Mouse (Mus musculus) intestine, embryonic 16.5 days (tissue): ENCODE measurements around the gene Nudt16l1. TPM values are rescaled to one million over a fixed set of nuclear protein-coding genes. Genes with fewer than 3 reads are reported as not detected.

Source experiments
- ATAC-seq: fragments of 200-750 bp; cut with Nextera tagmentation; 2 replicates; pipeline ENCODE4 v1.8.0; 2017; ENCODE audit warnings: moderate TSS enrichment, moderate library complexity
- H3K27ac ChIP-seq: fragments of 300-500 bp; sonication (generic); 2 replicates; pipeline ENCODE4 v1.5.1; 2014; ENCODE audit warnings: mild to moderate bottlenecking, low read length
- H3K27me3 ChIP-seq: fragments of 300-500 bp; sonication (generic); replicated peaks from 2 replicates; pipeline ENCODE4 v1.6.1; 2014; ENCODE audit warnings: low read length, control low read depth, mixed read lengths; ENCODE audit not compliant: control insufficient read depth, insufficient read depth
- H3K36me3 ChIP-seq: fragments of 300-500 bp; sonication (generic); 2 replicates; pipeline ENCODE4 v1.6.1; 2014; ENCODE audit warnings: low read length, control low read depth; ENCODE audit not compliant: control insufficient read depth, insufficient read depth
- H3K4me1 ChIP-seq: fragments of 300-500 bp; sonication (generic); 2 replicates; pipeline ENCODE4 v1.6.1; 2014; ENCODE audit warnings: low read length, control low read depth, mixed read lengths; ENCODE audit not compliant: control insufficient read depth, insufficient read depth
- H3K4me2 ChIP-seq: fragments of 300-500 bp; sonication (generic); 2 replicates; pipeline ENCODE4 v1.6.1; 2014; ENCODE audit warnings: low read depth, low read length, control low read depth
- H3K4me3 ChIP-seq: fragments of 300-500 bp; sonication (generic); 2 replicates; pipeline ENCODE4 v1.5.1; 2014; ENCODE audit warnings: mild to moderate bottlenecking, low read length
- H3K9ac ChIP-seq: fragments of 300-500 bp; sonication (generic); 2 replicates; pipeline ENCODE4 v1.6.1; 2014; ENCODE audit warnings: low read depth, low read length
- H3K9me3 ChIP-seq: fragments of 300-500 bp; sonication (generic); 2 replicates; pipeline ENCODE4 v1.6.1; 2016; ENCODE audit warnings: low read length, control low read depth; ENCODE audit not compliant: control insufficient read depth
- WGBS: fragments of 180-500 bp; shearing (Covaris S2); extraction: QIAGEN DNeasy Blood & Tissue Kit; methylation state at CpG from one replicate; pipeline ENCODE4 v1.1.7; 2014; 5-methylcytosine and 5-hydroxymethylcytosine counted together
- polyA plus RNA-seq: library from polyadenylated mRNA; unstranded; fragments of >200 nt; fragmentation: Nextera tagmentation; extraction: Ambion mirVana; gene quantifications from 2 replicates; pipeline ENCODE4 v1.2.1, GENCODE M21; 2015

The Nudt16l1 gene
- polyA plus RNA-seq, 1 experiment from 2014 or later = 144 TPM

DNA sequence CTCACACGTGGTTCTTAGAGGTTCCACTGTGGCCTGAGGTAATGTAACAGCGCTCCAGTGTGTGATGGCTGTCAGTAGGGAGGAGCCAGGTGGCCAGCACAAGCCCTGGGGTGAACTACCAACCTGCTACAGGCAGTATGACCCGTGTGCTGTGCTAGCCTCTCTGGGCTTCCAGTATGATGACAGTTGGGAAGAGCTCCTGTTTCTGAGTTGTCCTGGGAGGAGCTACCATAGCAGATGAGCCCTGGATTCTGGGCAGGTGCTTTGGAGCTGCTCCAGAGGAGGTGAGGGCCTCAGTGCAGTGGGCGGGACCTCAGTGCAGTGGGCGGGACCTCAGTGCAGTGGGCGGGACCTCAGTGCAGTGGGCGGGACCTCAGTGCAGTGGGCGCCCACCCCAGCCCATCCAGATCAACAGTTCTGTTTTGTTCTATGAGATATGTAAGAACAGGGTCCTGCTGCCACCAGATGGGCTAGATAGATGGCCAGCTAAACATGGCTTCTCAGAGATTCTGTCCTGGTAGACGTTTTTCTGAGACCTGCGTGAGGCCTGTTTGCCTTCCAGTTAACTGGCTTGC is 26.4 kb upstream of the Nudt16l1 start:
- Histone ChIP-seq H3K4me2 (no peak overlapping the region), H3K9ac (no peak overlapping the region), H3K9me3 (no peaks in the 10 kb centered on the region), H3K27ac (peak overlapping the region; percentile 62; the same call in 1 of the 2 replicates), H3K4me3 (no peak overlapping the region), H3K27me3 (no peaks in the 10 kb centered on the region), H3K36me3 (peaks cover 30% of the 10 kb centered on the region), H3K4me1 (peaks cover 2% of the 10 kb centered on the region; the same call in 1 of the 2 replicates)
- no peak for ATAC-seq
- WGBS = 80% methylated on average over 10 of the region's 10 CpGs

DNA sequence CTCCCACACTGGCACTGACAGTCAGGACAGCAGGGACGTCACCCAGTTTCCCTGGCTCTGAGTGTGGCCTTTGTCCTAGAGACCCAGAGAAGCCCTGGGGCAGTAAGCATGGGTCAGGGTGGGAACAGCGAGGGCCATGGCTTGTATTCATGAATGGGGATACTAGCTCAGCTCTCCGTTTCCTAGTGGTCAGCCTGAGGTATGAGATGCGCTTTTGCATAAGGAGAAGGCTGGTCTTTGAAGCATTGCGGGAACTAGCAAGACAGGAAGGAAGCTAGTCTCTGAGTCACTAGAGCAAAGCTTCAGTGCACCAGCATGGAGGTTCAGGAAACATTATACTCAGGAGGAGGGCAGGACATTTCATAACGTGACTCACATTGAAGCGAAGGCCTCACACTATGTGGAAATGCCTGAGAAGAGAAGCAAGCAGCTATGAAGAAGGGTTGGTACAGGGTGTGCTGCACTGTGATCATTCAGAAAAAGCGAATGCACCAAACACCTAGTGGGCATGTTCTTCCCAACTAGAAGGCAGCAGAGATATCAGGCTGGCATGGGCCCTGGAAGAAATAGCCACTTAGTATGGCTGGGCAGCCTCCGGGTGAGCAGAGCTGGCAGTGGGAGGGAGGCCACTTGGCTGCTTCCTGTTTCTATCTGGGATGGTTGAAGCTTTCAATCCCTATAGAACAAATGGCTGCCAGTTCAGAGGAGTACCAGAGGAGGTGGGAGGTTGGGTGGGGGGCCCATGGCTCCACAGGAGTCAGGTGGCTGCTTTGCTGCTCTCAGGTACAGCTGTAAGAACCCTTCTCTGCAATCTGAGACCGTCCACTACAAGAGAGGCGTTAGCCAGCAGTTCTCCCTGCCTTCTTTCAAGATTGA is 25.4 kb upstream of the Nudt16l1 start:
- no peak overlapping the region for H3K4me3 ChIP-seq
- no peak overlapping the region for H3K9ac ChIP-seq
- peak overlapping the region; percentile 62 for H3K27ac ChIP-seq
- peaks cover 2% of the 10 kb centered on the region; the same call in 1 of the 2 replicates for H3K4me1 ChIP-seq
- no peak overlapping the region for H3K4me2 ChIP-seq
- ATAC-seq = peak; percentile 24
- WGBS = 70% methylated on average over 11 of the region's 11 CpGs
- H3K27me3 ChIP-seq = no peaks in the 10 kb centered on the region
- peaks cover 26% of the 10 kb centered on the region for H3K36me3 ChIP-seq
- H3K9me3 ChIP-seq = no peaks in the 10 kb centered on the region

DNA sequence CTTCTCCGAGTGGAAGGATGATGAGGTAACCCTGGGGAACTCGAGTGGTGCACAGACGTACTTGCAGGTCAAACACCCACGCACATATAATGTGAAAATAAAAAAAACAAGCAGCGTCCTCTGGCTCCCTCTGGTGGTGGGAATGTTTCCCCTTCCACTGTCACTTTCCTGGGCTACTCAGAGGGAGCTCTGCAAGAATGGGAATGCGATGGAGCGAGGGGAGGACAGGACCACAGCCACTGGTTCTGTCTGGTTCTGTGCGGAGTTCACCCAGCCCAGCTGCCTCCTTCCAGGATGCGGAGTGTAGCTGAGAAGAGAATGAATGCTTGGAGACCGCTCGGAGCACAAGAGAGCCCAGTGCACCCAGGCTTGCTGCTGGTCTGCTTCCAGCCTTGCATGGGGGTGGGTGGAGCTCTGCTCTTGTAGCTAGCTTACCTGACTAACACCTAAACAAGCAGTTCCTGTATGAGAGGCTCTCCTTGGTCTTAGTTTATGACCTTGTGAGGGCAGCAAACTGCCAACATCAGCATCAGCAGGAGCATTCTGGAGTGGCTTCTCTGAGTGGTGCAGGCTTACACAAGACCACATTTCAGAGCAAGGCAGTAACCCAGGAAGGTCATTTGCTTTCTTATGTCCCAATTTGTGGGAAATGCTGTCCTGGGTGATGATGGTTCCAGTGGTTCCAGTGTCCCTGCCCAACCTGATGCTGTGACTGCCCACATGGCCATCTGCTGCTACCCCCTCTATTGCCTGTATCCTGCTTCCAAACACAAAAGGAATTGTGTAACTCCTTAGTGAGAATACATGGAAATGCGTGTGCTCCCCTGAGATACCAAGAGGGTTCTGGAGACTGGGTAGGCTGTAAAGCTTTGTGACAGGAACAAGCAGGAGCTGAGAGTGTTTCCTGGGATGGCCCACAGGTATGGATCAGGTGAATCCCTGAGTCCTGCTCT is 24.5 kb upstream of the Nudt16l1 start:
- peak; percentile 79 for ATAC-seq
- Histone ChIP-seq H3K36me3 (peaks cover 25% of the 10 kb centered on the region), H3K4me1 (peaks cover 2% of the 10 kb centered on the region; the same call in 1 of the 2 replicates), H3K27ac (peak overlapping the region; percentile 62; the same call in 1 of the 2 replicates), H3K9me3 (no peaks in the 10 kb centered on the region), H3K9ac (no peak overlapping the region), H3K27me3 (no peaks in the 10 kb centered on the region), H3K4me2 (no peak overlapping the region), H3K4me3 (no peak overlapping the region)
- WGBS = 32% methylated on average over 12 of the region's 12 CpGs

DNA sequence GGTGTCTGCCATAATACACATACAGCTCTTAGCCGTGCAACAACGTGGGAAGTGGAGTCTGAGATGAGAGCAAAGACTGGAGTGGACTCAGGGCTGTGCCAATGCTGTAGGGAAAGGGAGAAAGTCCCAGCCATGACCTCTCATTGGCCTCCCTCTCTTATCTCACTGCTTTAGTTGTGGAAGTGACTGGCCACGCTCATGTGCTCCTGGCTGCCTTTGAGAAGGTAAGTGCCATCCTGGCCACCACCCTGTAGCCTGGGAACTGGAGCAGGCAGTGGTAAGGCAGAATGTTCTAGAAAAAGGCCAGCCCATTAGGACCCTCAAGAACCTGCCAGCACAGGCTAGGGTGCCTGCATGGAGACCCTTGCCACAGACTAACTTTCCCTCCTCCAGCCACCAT is 22.6 kb upstream of the Nudt16l1 start:
- H3K27ac ChIP-seq = no peak overlapping the region
- ATAC-seq = no peak
- no peak overlapping the region for H3K9ac ChIP-seq
- H3K27me3 ChIP-seq = no peaks in the 10 kb centered on the region
- 91% methylated on average over 3 of the region's 3 CpGs for WGBS
- H3K36me3 ChIP-seq = peaks cover 17% of the 10 kb centered on the region
- H3K9me3 ChIP-seq = no peaks in the 10 kb centered on the region
- no peak overlapping the region for H3K4me3 ChIP-seq
- H3K4me2 ChIP-seq = no peak overlapping the region
- H3K4me1 ChIP-seq = peaks cover 2% of the 10 kb centered on the region; the same call in 1 of the 2 replicates

DNA sequence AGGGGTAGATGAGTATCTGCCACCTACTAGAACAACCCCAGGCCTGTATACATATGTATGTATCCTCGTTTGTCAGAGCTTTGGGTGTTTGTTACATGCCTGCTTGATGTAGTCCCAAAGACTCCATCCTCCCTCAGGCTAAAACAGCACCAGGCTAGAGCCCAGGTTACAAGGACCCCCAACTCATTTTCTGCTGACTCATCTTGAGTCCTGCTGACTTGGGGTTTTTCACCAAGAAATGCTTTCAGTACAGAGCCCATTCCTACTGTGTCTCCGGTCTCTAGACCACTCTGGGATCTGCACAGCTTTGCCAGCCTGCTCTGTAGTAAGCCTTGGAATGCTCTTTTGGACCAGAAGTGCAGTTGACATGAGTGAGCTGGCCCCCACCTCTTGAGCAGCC is 22.0 kb upstream of the Nudt16l1 start:
- Histone ChIP-seq H3K27ac (no peak overlapping the region), H3K4me3 (no peak overlapping the region), H3K4me1 (peaks cover 2% of the 10 kb centered on the region; the same call in 1 of the 2 replicates), H3K36me3 (peaks cover 14% of the 10 kb centered on the region), H3K9me3 (no peaks in the 10 kb centered on the region), H3K4me2 (no peak overlapping the region), H3K27me3 (no peaks in the 10 kb centered on the region), H3K9ac (no peak overlapping the region)
- 90% methylated on average over 2 of the region's 2 CpGs for WGBS
- ATAC-seq = no peak

DNA sequence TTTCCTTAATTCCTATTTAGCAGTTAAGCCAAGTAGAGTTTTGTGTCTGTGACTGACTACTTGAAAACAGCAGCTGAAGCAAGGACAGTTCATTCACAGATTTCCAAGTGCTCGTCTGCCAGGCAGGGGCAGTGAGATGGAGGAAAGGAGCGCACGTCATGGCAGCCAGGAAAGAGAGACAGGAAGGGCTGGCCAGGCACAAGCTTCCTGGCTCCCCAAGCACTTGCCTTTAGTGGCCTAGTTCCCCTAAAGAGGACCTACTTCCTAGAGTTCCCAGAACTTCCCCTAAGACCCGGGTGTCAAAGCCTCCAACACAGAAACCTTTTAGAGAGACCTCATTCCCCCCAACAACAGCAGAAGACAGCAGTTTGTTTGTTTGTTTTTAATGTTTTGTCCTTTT is 18.0 kb upstream of the Nudt16l1 start:
- H3K4me1 ChIP-seq = no peaks in the 10 kb centered on the region
- H3K9me3 ChIP-seq = no peaks in the 10 kb centered on the region
- 81% methylated on average over 4 of the region's 4 CpGs for WGBS
- no peak overlapping the region for H3K9ac ChIP-seq
- H3K27me3 ChIP-seq = no peaks in the 10 kb centered on the region
- no peak overlapping the region for H3K4me2 ChIP-seq
- no peak for ATAC-seq
- no peak overlapping the region for H3K4me3 ChIP-seq
- H3K36me3 ChIP-seq = peaks cover 18% of the 10 kb centered on the region
- H3K27ac ChIP-seq = no peak overlapping the region

DNA sequence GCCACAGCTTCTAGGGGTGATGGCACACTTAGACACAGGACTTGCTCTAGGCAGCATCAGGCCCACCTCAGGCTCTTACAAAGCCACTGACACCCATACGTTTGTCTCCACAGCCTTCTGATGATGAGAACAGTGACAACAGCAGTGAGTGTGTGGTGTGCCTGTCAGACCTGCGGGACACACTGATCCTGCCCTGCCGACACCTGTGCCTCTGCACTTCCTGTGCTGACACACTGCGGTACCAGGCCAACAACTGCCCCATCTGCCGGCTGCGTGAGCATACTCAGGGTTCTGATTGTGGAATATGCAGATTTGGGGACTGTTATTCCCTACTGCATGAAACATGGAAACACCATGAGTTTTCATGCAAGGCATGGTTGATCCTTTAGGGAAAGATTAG is 16.1 kb upstream of the Nudt16l1 start:
- Histone ChIP-seq H3K27me3 (no peaks in the 10 kb centered on the region), H3K9ac (no peak overlapping the region), H3K36me3 (peaks cover 24% of the 10 kb centered on the region), H3K4me2 (no peak overlapping the region), H3K27ac (no peak overlapping the region), H3K4me3 (no peak overlapping the region), H3K9me3 (no peaks in the 10 kb centered on the region), H3K4me1 (no peaks in the 10 kb centered on the region)
- ATAC-seq = no peak
- WGBS = 90% methylated on average over 6 of the region's 6 CpGs

DNA sequence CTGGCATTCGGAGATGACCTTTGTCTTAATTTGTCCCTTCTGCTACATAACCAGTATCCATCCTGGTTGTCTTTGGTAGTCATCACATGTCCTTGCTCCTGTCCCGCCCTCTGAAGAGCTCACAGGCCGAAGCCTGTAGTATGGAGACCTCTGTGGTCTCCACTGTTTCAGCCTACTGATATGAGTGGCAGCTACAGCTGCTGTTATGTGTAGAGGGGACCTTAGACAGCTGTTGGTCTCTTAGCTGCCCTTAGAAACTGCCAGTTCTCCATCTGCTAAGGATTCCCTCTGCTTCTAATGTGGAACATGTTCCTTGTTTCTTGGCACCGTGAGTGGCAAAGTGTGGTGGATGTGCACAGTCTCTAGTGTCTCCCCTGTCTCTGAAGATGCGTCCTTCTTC is 14.6 kb upstream of the Nudt16l1 start:
- Histone ChIP-seq H3K36me3 (peaks cover 30% of the 10 kb centered on the region), H3K4me2 (no peak overlapping the region), H3K9me3 (no peaks in the 10 kb centered on the region), H3K27me3 (no peaks in the 10 kb centered on the region), H3K4me1 (no peaks in the 10 kb centered on the region), H3K9ac (no peak overlapping the region), H3K27ac (no peak overlapping the region), H3K4me3 (no peak overlapping the region)
- ATAC-seq = no peak
- WGBS = 89% methylated on average over 5 of the region's 5 CpGs

DNA sequence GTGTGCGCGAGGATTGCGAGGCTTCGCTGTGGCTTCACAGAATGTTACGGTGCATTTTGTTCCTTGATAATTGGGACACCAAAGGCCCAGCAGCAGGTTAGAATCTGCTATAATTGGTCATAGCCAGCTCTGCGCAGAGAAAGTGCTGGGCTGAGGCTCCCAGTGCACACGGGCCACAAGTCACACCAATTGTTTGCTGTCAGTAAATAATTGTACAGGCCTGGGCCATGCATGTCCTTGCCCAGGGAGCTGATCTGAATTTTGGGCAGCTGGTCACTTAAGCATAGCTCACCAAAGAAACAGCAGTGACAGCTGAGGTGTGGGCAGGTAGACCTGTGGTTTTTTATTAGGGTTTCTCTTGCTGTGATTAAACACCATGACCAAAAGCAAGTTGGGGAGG is 10.6 kb upstream of the Nudt16l1 start:
- WGBS = 94% methylated on average over 7 of the region's 7 CpGs
- Histone ChIP-seq H3K27ac (no peak overlapping the region), H3K4me3 (no peak overlapping the region), H3K36me3 (peaks cover 30% of the 10 kb centered on the region), H3K27me3 (no peaks in the 10 kb centered on the region), H3K9ac (no peak overlapping the region), H3K9me3 (no peaks in the 10 kb centered on the region), H3K4me1 (0 out of 2 replicates have a peak, but pooled peaks cover 8% of the 10 kb centered on the region), H3K4me2 (no peak overlapping the region)
- ATAC-seq = no peak
